Mouse (Mus musculus) stomach, embryonic 14.5 days (tissue): ENCODE results near the gene Ptges. TPM values are rescaled to one million over a fixed set of nuclear protein-coding genes. Genes with fewer than 3 reads are reported as not detected.

Experiments used
- ATAC-seq: fragments of 200-750 bp; cut with Nextera tagmentation; 2 replicates; pipeline ENCODE4 v1.8.0; 2017; ENCODE audit warnings: low read depth, moderate TSS enrichment; ENCODE audit not compliant: insufficient number of reproducible peaks, insufficient read depth, low FRiP score
- H3K27ac ChIP-seq: fragments of 300-500 bp; sonication (generic); 2 replicates; pipeline ENCODE4 v1.5.1; 2014; ENCODE audit warnings: mild to moderate bottlenecking, low read length, moderate library complexity, mixed read lengths
- H3K27me3 ChIP-seq: fragments of 300-500 bp; sonication (generic); 2 replicates; pipeline ENCODE4 v1.6.1; 2014; ENCODE audit warnings: low read length, control low read depth, mixed read lengths; ENCODE audit not compliant: control insufficient read depth, insufficient read depth
- H3K36me3 ChIP-seq: fragments of 300-500 bp; sonication (generic); 2 replicates; pipeline ENCODE4 v1.6.1; 2014; ENCODE audit warnings: mild to moderate bottlenecking, control low read depth, low read length, moderate library complexity, mixed read lengths; ENCODE audit not compliant: control insufficient read depth, insufficient read depth
- H3K4me1 ChIP-seq: fragments of 300-500 bp; sonication (generic); 2 replicates; pipeline ENCODE4 v1.6.1; 2014; ENCODE audit warnings: low read length, control low read depth, mixed read lengths; ENCODE audit not compliant: control insufficient read depth, insufficient read depth
- H3K4me2 ChIP-seq: fragments of 300-500 bp; sonication (generic); replicated peaks from 2 replicates; pipeline ENCODE4 v1.6.1; 2014; ENCODE audit warnings: low read depth, low read length, control low read depth
- H3K4me3 ChIP-seq: fragments of 300-500 bp; sonication (generic); 2 replicates; pipeline ENCODE4 v1.5.1; 2014; ENCODE audit warnings: low read depth, low read length, control low read depth
- H3K9ac ChIP-seq: fragments of 300-500 bp; sonication (generic); replicated peaks from 2 replicates; pipeline ENCODE4 v1.6.1; 2014; ENCODE audit warnings: low read depth, mild to moderate bottlenecking, control low read depth, low read length, moderate library complexity, mixed read lengths
- H3K9me3 ChIP-seq: fragments of 300-500 bp; sonication (generic); 2 replicates; pipeline ENCODE4 v1.6.1; 2016; ENCODE audit warnings: low read depth, low read length, control low read depth; ENCODE audit not compliant: control insufficient read depth
- WGBS: fragments of 180-500 bp; shearing (Covaris S2); extraction: QIAGEN DNeasy Blood & Tissue Kit; methylation state at CpG from one replicate; pipeline ENCODE4 v1.1.7; 2014; 5-methylcytosine and 5-hydroxymethylcytosine counted together
- polyA plus RNA-seq: library from polyadenylated mRNA; unstranded; fragments of >200 nt; fragmentation: Nextera tagmentation; extraction: Ambion mirVana; gene quantifications from 2 replicates; pipeline ENCODE4 v1.2.1, GENCODE M21; 2014

Ptges gene
- polyA plus RNA-seq, 1 experiment from 2014 or later = 6.5 TPM

DNA sequence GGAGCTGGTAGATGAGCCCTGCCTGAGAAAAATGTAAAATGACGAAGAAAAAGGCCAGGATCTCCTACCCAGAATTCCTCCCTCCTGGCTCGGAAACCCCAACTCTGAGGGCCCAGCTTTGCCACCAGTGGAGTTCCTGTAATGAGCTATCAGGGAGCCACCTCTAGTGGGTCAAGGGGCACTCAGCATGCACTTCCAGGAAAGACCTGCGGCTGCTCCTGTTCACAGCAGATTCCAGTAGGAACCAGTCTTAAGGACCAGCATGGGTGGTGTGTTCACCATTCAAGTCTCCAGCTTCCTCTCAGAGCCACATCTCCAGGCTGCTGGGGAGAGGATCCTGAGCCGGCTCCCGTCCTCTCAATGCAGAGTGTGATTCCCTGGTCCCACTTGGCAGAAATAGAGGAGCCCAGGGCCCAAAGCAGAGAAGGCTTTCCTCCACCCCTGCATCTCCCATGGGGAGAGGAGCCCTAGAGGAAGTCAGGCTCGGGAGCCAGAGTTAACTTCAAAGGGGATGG, 28.0 kb downstream of the Ptges start:
- H3K4me1 ChIP-seq = peaks cover 8% of the 10 kb centered on the region; the same call in 1 of the 2 replicates
- WGBS = 62% methylated on average over 6 of the region's 6 CpGs
- no peak overlapping the region for H3K27ac ChIP-seq
- no peaks in the 10 kb centered on the region for H3K9me3 ChIP-seq
- H3K27me3 ChIP-seq = no peaks in the 10 kb centered on the region
- no peak for ATAC-seq
- no peaks in the 10 kb centered on the region for H3K36me3 ChIP-seq
- H3K9ac ChIP-seq = no peak overlapping the region
- no peak overlapping the region for H3K4me2 ChIP-seq
- no peak overlapping the region for H3K4me3 ChIP-seq

DNA sequence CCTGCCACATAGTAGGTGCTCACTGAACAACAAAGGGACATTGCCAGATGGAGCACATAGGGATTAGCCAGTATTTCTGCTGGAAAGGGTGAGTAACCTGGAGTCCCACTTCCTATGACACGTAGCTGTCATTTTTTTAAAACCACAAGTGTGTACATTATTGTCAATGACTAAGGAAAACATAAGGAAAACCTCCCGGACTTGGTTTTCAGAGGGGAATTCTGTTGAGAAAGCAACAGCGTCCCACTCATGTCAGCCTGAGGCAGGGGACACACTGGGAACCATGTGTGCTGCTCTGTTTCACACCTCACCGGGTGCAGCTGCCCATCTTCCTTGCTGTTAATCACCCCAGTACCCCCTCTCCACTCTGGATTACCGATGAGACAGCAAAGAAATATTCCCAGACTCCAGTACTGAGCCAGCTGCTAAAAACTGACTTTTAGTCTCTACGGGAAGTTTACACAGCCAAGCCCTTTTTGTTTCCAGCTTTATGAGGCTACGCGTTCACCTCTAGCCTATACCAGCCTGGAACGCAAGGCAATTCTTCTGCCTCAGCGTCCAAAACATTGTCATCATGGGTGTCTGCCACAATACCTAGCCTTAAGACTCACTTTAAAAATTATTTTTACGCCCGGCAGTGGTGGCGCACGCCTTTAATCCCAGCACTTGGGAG, 30.1 kb downstream of the Ptges start:
- Histone ChIP-seq H3K9me3 (no peaks in the 10 kb centered on the region), H3K9ac (no peak overlapping the region), H3K27me3 (no peaks in the 10 kb centered on the region), H3K4me3 (no peak overlapping the region), H3K4me2 (no peak overlapping the region), H3K27ac (no peak overlapping the region), H3K4me1 (peaks cover 8% of the 10 kb centered on the region; the same call in 1 of the 2 replicates), H3K36me3 (no peaks in the 10 kb centered on the region)
- ATAC-seq = no peak
- WGBS = 82% methylated on average over 14 of the region's 14 CpGs

GRCm38 (mm10) chr2:30897291-30897690, 32.4 kb downstream of the Ptges start:
- H3K4me1 ChIP-seq = 0 out of 2 replicates have a peak, but pooled peaks cover 3% of the 10 kb centered on the region
- ATAC-seq = no peak
- H3K27ac ChIP-seq = no peak overlapping the region
- H3K9ac ChIP-seq = no peak overlapping the region
- 29% methylated on average over 6 of the region's 6 CpGs for WGBS
- H3K4me3 ChIP-seq = no peak overlapping the region
- no peaks in the 10 kb centered on the region for H3K36me3 ChIP-seq
- no peak overlapping the region for H3K4me2 ChIP-seq
- no peaks in the 10 kb centered on the region for H3K27me3 ChIP-seq
- no peaks in the 10 kb centered on the region for H3K9me3 ChIP-seq

- Histone ChIP-seq H3K4me2 (no peak overlapping the region), H3K9ac (no peak overlapping the region), H3K36me3 (no peaks in the 10 kb centered on the region), H3K4me3 (no peak overlapping the region), H3K27ac (no peak overlapping the region), H3K27me3 (no peaks in the 10 kb centered on the region), H3K4me1 (0 out of 2 replicates have a peak, but pooled peaks cover 2% of the 10 kb centered on the region), H3K9me3 (no peaks in the 10 kb centered on the region)
- no peak for ATAC-seq
- WGBS = 78% methylated on average over 7 of the region's 7 CpGs
Measured at GRCm38 (mm10) chr2:30893946-30894345, 35.7 kb downstream of the Ptges start.

DNA sequence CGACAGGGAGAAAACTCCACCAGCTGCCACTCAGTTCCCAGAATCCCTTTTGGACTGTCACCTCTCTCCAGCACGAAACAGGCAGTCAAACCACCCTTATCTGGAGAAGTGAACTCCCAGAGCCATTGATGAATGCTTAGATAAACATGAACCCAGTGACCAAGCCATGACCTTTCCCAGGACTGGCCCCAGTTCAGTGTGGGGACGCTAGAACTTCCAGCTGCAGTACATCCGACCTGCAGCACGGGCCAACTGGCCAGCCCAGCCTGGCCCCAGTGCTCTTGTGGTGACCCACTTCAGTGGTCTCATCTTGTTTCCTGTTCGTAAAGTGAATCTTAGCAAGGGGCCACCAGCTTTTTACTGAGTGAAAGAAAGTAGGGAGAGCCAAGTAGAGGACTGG, 36.3 kb downstream of the Ptges start:
- H3K27me3 ChIP-seq = no peaks in the 10 kb centered on the region
- ATAC-seq = no peak
- H3K4me1 ChIP-seq = 0 out of 2 replicates have a peak, but pooled peaks cover 2% of the 10 kb centered on the region
- no peak overlapping the region for H3K9ac ChIP-seq
- WGBS = 13% methylated on average over 6 of the region's 6 CpGs
- H3K4me3 ChIP-seq = no peak overlapping the region
- no peaks in the 10 kb centered on the region for H3K36me3 ChIP-seq
- no peaks in the 10 kb centered on the region for H3K9me3 ChIP-seq
- no peak overlapping the region for H3K4me2 ChIP-seq
- no peak overlapping the region for H3K27ac ChIP-seq

DNA sequence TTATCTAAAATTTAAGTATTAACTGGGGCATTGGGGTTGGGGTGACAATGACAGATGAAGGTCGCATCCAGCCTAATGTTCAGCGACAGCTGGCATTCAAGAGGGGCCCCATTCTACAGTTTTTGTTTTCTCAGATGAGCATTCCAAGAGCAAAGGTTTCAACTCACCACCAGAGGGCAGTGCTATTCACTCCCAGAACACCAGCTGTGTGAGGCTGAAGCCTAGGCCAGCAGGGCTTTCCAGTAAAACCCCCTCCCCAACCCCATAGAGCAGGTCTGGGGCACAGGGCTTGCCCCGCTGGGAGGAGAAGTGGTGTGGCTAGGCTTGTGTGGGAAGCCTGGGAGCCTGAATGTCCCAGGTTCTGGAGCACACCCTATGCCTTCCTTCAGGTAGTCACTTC, 38.7 kb downstream of the Ptges start:
- H3K4me2 ChIP-seq = no peak overlapping the region
- H3K4me1 ChIP-seq = 0 out of 2 replicates have a peak, but pooled peaks cover 2% of the 10 kb centered on the region
- no peak for ATAC-seq
- 6% methylated on average over 3 of the region's 3 CpGs for WGBS
- no peak overlapping the region for H3K27ac ChIP-seq
- H3K4me3 ChIP-seq = no peak overlapping the region
- no peaks in the 10 kb centered on the region for H3K36me3 ChIP-seq
- no peaks in the 10 kb centered on the region for H3K27me3 ChIP-seq
- no peaks in the 10 kb centered on the region for H3K9me3 ChIP-seq
- H3K9ac ChIP-seq = no peak overlapping the region

DNA sequence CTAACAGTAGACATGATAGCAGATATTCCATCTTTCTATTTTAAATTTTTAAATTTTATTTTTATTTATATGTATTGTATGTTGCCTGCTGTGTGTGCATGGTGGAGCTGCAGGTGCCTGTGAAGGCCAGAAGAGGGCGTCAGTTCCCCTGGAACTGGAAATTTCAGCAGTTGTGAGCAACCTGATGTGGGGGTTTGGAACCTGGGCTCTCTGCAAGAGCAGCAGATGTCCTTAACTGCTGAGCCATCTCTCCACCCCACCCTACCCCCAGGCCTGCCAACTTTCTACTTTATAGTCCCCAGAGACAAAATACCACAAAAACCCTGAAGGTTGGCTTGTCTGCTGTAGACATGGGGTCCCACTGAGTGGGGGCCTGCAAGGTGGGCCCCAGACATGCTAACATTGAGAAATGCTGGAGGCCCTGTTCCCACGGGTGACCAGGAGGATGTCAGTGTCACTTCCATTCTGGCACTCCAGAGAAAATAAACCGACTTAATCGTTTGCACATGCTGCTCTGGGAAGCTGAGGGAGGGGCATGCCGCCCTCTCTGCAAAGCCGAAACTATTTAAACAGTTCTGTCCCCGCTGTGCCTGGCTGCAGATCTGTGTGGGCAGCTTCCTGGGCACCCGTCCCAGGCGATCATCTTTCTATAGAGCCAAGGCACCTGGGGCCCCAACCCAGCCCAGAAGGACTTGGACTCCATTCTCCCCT, 44.1 kb downstream of the Ptges start:
- H3K36me3 ChIP-seq = no peaks in the 10 kb centered on the region
- H3K27ac ChIP-seq = no peak overlapping the region
- ATAC-seq = no peak
- H3K9me3 ChIP-seq = no peaks in the 10 kb centered on the region
- H3K9ac ChIP-seq = no peak overlapping the region
- H3K4me3 ChIP-seq = no peak overlapping the region
- WGBS = 36% methylated on average over 9 of the region's 9 CpGs
- no peaks in the 10 kb centered on the region for H3K4me1 ChIP-seq
- H3K4me2 ChIP-seq = no peak overlapping the region
- no peaks in the 10 kb centered on the region for H3K27me3 ChIP-seq

- H3K9me3 ChIP-seq = no peaks in the 10 kb centered on the region
- H3K9ac ChIP-seq = no peak overlapping the region
- no peak overlapping the region for H3K4me3 ChIP-seq
- 96% methylated on average over 4 of the region's 4 CpGs for WGBS
- H3K36me3 ChIP-seq = no peaks in the 10 kb centered on the region
- H3K27ac ChIP-seq = no peak overlapping the region
- no peak overlapping the region for H3K4me2 ChIP-seq
- no peak for ATAC-seq
- H3K4me1 ChIP-seq = no peaks in the 10 kb centered on the region
- no peaks in the 10 kb centered on the region for H3K27me3 ChIP-seq
Measured at GRCm38 (mm10) chr2:30884852-30885373, 44.8 kb downstream of the Ptges start.
